Mouse (Mus musculus) layer of hippocampus, adult 9-11 months (tissue): ENCODE results near the gene Olfr6.
"Not testable (repeated sequence)": the region's sequence is repeated elsewhere in the genome, so short reads cannot be mapped to it uniquely, and the experiment has no call there.

Source experiments
- DNase-seq: peaks from one replicate; pipeline ENCODE4 v3.0.0; 2022

Olfr6 gene

GRCm38 (mm10) chr7:106963837-106964236 lies at the start of gene Olfr6:
Gene Olfr6, minus strand, starts transcription at chr7:106963937.
- DNase-seq: no peak

- DNase-seq: no peak
These were observed 42.2 kb upstream of the Olfr6 start, which contains the start of gene Olfr2 for GRCm38 (mm10) chr7:107005972-107006371. Gene Olfr2, minus strand, starts transcription at chr7:107006072.

- no peak for DNase-seq
These were observed 40.4 kb upstream of the Olfr6 start for GRCm38 (mm10) chr7:107004169-107004568.

GRCm38 (mm10) chr7:107000798-107001197 lies 37.1 kb upstream of the Olfr6 start:
- no peak for DNase-seq

DNA sequence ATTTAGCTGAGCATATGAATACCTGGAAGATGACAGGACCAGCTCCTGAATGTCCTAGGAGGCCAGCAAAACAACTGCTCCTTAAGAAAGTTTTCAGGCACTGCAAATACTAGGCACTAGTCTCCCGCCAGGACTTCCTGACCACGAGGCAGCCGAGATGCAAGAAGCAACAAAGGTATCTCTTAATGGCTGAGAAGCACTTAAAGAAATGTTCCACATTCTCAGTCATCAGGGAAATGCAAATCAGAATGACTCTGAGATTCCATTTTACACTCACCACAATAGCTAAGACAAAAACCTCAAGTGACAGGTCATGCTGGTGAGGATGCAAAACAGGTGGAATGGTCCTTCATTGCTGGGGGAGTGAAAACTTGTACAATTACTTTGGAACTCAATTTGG lies 21.5 kb upstream of the Olfr6 start:
- DNase-seq: no peak

DNA sequence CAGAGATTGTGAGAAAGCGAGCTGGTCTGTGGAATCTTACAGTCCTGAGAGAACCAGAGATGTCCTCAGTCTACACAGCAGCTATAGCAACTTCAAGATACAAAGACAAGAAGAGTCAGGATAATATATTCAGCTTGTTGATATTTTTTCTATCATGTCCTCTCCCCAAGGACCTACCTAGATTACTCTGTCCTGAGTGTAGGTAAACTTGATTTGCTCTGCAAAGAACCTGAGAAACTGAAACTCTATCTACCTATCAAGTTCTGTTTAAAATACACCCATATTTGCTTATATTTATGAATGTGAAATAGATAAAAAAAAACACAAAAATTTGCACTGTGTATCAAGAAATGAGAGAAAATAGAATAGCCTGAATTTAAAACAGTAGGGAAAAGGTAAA lies 11.6 kb upstream of the Olfr6 start, which contains the start of gene Olfr711:
Gene Olfr711 (minus strand): TSS at position 101 of the 400 bp plus-strand sequence.
- no peak for DNase-seq

- DNase-seq: not testable (repeated sequence)
These were observed 3.8 kb upstream of the Olfr6 start for GRCm38 (mm10) chr7:106967503-106967902.

- no peak for DNase-seq
These were observed 15.5 kb downstream of the Olfr6 start, which contains the start of gene Olfr710 for GRCm38 (mm10) chr7:106948212-106948611. Gene Olfr710, minus strand, starts transcription at chr7:106948312.

- no peak for DNase-seq
These were observed 31.6 kb downstream of the Olfr6 start, which contains the start of gene Olfr709-ps1 for GRCm38 (mm10) chr7:106932119-106932518. Gene Olfr709-ps1, minus strand, starts transcription at chr7:106932219.

- not testable (repeated sequence) for DNase-seq
These were observed 42.8 kb downstream of the Olfr6 start for GRCm38 (mm10) chr7:106920961-106921360.

DNA sequence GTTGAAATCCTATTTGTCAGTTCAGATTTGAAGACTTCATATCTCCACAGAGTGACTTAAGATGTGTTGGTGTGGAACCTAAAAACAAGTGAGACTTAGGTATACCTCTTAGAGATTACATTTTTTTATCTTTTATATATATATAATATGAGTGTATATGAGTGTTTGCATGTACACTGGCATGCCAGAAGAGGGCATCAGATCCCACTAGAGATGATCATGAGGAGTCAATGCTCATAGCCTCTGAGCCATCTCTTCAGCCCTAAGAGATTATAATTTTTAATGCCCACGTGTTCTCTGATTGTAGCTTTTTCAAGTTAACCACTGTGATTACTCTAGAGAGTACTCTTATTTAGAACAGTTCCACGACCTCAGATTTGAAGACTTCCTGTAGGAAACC lies 56.1 kb downstream of the Olfr6 start, which contains the start of gene Olfr1532-ps1:
Gene Olfr1532-ps1 (plus strand): TSS at position 326 of the 400 bp plus-strand sequence.
- DNase-seq: no peak
